Mouse (Mus musculus) layer of hippocampus, adult 9-11 months (tissue): ENCODE results near the gene Dennd1b.

ENCODE experiments used
- DNase-seq: peaks from one replicate; pipeline ENCODE4 v3.0.0; 2022

Gene Dennd1b

GRCm38 (mm10) chr1:139087564-139087963, 124.3 kb downstream of the Dennd1b start:
- no peak for DNase-seq

GRCm38 (mm10) chr1:139090744-139091143, 127.5 kb downstream of the Dennd1b start:
- DNase-seq, result no peak

DNA sequence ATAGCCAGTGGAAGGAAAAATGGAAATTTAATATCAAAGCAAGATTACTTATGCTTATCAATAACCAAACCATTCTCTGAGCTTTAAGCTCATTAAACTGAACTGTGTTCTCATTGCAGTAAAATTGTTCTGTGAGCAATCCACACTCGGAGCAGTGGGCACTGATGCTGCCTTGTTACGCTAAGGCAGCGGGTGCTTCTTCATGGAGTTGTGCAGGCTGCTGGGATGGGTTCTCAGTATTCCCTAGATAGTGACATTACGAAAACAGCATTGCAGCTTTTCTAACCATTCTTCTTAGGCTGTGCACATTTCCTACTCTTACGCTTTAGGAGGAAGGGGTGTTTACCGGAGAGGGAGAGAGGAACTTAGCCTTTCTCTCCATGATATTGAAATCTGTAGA, 128.5 kb downstream of the Dennd1b start:
- DNase-seq, result no peak

DNA sequence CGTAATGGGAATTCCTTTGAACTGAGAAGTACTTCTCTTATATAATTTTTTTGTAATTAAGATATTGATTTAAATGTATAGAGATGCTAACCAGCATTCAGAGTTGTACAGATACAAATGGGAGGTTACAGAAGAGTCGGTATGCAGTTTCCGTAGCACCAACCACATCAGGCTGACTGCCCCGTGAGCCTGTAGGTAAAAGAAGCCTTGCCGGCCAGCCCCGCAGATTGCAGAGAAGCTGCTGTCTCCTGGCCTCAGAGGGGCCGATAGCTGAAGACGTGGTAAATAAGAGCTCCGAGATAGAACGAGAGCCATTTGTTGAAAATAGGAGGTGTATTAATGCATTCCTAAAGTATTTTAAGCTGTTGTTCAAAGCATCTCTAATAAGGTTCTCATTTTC, 128.9 kb downstream of the Dennd1b start:
- no peak for DNase-seq

DNA sequence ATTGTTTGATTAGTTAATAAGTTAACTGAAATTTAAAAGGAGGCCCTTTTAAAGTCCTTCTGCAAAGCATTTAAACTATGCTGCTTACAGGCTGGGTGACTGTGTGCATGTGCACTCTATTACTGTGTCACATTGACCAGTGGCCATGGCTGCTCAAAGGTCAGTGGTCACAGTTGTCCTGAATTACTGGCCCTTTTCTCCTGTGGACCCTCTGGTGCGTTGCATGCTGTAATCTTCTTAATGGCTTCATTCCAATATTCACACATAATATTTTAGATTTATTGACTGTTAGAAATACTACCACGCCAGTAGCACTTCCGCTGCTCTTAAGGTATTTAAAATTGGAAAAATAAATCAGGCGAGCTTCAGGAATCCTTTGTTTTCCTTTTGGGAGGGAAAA, 129.5 kb downstream of the Dennd1b start:
- DNase-seq, result no peak

DNA sequence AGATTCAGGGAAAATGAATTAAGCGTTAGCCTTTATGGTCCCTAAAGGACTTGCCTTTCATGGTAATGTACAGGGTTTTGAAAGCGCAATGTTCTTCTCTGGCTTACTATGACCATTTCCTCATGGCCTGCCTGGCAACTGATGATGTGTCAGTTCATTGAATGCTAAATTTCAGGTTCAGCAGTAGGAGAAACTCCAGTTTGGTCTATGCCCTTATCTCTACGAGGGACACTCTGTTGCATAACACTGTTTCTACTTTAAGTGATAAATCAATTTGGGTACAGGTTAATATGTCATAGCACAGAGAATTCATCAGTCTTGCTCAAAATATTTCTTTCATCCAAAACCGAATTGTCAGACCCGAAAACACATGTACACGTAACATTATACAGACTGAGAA, 133.1 kb downstream of the Dennd1b start:
- DNase-seq, result no peak

GRCm38 (mm10) chr1:139098088-139098487, 134.9 kb downstream of the Dennd1b start:
- DNase-seq, result no peak

- DNase-seq, result no peak
Measured at GRCm38 (mm10) chr1:139101725-139102124, 138.5 kb downstream of the Dennd1b start.

DNA sequence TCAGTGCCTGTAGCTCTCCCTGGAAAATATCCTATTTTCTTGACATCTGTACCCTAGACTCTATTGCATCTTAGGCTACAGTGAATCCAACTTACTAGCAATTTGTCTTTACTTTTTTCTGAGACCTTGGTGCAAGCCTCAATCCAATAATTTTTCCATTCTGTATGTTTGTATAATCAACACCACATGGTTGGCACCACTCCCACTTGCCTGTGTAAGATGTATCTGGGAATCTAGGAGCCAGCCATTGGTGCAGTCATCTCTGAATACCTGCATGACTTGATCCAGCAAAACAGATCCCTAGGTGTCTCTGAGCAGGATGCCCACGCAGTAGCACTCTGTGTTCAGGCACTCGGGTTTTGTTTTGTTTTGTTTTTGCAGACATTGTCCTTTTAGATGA, 145.0 kb downstream of the Dennd1b start:
- DNase-seq, result no peak

- DNase-seq, result no peak
Measured at GRCm38 (mm10) chr1:139122626-139123025, 159.4 kb downstream of the Dennd1b start.

- no peak for DNase-seq
Measured at GRCm38 (mm10) chr1:139139644-139140043, 176.4 kb downstream of the Dennd1b start.

- DNase-seq, result no peak
Measured at GRCm38 (mm10) chr1:139145516-139145915, 182.3 kb downstream of the Dennd1b start.

GRCm38 (mm10) chr1:139146306-139146705, 183.1 kb downstream of the Dennd1b start:
- DNase-seq, result no peak

DNA sequence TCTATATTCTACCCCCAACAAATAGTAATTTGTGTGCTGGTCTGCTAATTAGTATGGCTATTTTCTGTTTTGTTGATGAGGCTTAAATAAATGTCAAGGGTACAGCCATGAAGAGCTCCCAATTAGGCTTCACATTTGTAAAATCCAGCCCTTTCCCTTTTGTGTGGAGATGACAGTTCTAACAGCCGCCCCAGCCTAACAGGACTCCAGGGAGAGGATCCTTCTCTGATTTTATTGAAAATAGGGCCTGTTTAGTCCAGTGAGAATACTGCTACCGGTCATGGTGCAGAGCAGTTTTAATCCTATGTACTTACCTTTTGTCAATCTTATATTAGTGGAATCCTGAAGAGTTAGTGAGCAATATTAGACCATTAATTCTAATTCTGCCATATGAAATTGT, 189.8 kb downstream of the Dennd1b start:
- no peak for DNase-seq

DNA sequence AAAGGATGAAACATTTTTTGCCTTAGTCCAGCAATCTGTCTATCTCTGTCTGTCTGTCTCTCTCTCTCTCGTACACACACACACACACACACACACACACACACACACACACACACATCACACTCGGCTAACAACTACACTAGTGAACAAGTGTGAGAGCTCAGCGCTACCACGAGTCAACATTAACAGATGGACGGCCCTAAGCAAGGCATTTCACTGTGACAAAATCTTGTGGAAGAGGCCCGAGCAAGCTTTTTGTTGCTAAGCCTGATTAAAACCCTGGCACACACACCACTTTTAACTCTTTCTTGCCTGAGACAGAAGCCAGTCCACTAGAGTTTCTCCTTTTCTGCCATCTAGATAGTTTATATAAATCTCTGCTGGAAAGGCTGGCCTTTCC, 190.3 kb downstream of the Dennd1b start:
- DNase-seq, result no peak

GRCm38 (mm10) chr1:139156397-139156796, 193.2 kb downstream of the Dennd1b start:
- DNase-seq, result no peak

- DNase-seq, result no peak
Measured at GRCm38 (mm10) chr1:139161619-139162018, 198.4 kb downstream of the Dennd1b start.

DNA sequence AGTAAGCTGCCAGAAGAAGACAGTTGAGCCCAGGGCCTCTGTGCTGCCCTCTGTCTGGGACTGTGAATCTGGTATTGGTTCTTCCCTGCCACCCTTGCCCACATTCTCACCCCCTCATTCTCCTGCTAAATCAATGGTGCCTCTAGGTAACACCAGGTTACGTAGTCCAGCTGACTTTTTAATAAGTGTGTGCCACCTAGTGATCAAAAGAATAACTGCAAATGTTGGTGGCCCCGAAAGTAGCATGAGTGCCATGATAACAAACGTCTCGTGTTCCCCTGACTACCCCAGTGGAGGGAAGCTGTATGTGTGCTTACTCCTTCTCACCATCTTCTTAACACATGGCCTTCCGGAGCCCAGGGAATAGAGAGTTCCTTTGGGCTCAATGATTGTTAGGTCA, 199.6 kb downstream of the Dennd1b start:
- peak; percentile 25 for DNase-seq

- DNase-seq, result no peak
Measured at GRCm38 (mm10) chr1:139174058-139174832, 211.0 kb downstream of the Dennd1b start.

- DNase-seq, result no peak
Measured at GRCm38 (mm10) chr1:139179707-139180106, 216.5 kb downstream of the Dennd1b start.

DNA sequence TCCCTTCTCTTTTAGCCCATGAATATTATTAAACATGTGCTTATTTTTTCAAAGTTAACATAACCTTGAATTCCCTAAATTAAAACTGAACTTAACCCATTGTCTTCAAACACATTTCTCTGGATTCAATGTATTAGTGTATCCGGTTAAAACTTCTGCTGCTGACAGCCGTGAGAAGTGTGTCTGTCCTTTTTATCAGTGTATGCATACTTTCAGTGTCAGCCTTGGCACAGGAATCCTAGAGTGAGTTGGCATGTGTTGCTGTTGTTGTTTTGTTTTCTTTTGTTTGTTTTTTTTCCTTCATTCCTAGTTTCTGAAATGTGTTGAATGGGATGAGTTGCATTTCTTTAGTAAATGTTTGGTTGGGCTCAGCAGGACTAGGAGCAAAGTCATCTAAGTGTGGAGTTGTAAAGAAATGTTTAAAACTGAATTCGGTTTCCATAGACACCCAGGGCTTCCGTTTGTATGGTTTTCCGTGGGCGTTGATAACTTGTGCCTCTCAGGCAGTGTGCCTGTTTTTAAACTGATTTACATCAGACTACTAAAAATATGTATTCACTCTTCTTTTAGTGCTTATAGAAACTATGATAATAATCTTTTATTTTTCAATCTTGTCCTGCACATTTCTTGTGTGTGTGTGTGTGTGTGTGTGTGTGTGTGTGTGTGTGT, 217.4 kb downstream of the Dennd1b start:
- no peak for DNase-seq

- peak; percentile 59 for DNase-seq
Measured at GRCm38 (mm10) chr1:139192635-139193034, 229.4 kb downstream of the Dennd1b start.

- DNase-seq, result no peak
Measured at GRCm38 (mm10) chr1:139194011-139194410, 230.8 kb downstream of the Dennd1b start.

DNA sequence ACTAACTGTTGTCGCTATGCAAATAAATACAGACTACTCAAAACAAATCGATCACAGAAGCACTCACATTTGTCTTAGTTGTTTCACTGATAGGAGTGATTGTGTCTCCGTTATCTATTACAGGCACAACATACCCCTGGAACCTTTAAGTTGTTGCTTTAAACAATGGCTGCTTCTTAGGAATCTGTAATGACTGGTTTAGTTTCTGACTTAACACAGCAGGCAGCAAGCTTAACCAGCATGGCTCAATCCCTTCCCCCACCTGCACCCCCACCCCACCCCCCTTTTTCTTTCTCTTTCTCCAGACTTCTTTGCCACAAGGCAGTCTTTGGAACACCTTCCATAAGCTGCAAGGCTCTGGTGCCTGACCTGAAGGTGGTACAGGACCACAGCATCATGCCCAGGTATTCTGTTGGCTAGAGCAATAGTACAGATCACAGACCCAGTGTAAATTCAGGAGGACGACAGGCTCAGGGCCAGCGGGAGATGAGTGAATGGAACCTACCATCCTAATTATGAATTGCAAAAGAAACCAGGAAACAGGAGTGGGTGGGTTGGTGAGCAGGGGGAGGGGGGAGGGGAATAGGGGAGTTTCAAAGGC, 231.3 kb downstream of the Dennd1b start:
- DNase-seq, result no peak
